Mouse (Mus musculus) hindbrain, embryonic 11.5 days (tissue): ENCODE data around the gene Spock1. TPM values are rescaled to one million over a fixed set of nuclear protein-coding genes. Genes with fewer than 3 reads are reported as not detected.
A peak's percentile ranks its signal among the peaks of the same experiment; 100 is the strongest.
"Not testable (repeated sequence)": the region's sequence is repeated elsewhere in the genome, so short reads cannot be mapped to it uniquely, and the experiment has no call there.

Experiments used
- ATAC-seq: fragments of 200-750 bp; cut with Nextera tagmentation; 2 replicates; pipeline ENCODE4 v1.8.0; 2017; ENCODE audit warnings: mild to moderate bottlenecking, moderate TSS enrichment, moderate library complexity; ENCODE audit not compliant: low FRiP score
- DNase-seq: peaks from one replicate; pipeline ENCODE4 v3.0.0-alpha.2; 2015; ENCODE audit warnings: low spot score
- H3K27ac ChIP-seq: fragments of 300-500 bp; sonication (generic); 2 replicates; pipeline ENCODE4 v1.5.1; 2014; ENCODE audit warnings: mild to moderate bottlenecking, low read depth, low read length
- H3K27me3 ChIP-seq: fragments of 300-500 bp; sonication (generic); 2 replicates; pipeline ENCODE4 v1.6.1; 2014; ENCODE audit warnings: mild to moderate bottlenecking, low read length, moderate library complexity, mixed read lengths; ENCODE audit not compliant: control insufficient read depth, insufficient read depth
- H3K36me3 ChIP-seq: fragments of 300-500 bp; sonication (generic); 2 replicates; pipeline ENCODE4 v1.6.1; 2014; ENCODE audit warnings: mild to moderate bottlenecking, low read length, moderate library complexity, mixed read lengths; ENCODE audit not compliant: control insufficient read depth, insufficient read depth
- H3K4me1 ChIP-seq: fragments of 300-500 bp; sonication (generic); replicated peaks from 2 replicates; pipeline ENCODE4 v1.6.1; 2014; ENCODE audit warnings: low read length, mixed read lengths; ENCODE audit not compliant: control insufficient read depth, insufficient read depth
- H3K4me2 ChIP-seq: fragments of 300-500 bp; sonication (generic); replicated peaks from 2 replicates; pipeline ENCODE4 v1.6.1; 2014; ENCODE audit warnings: mild to moderate bottlenecking, low read depth, low read length
- H3K4me3 ChIP-seq: fragments of 300-500 bp; sonication (generic); 2 replicates; pipeline ENCODE4 v1.5.1; 2014; ENCODE audit warnings: low read depth, low read length
- H3K9ac ChIP-seq: fragments of 300-500 bp; sonication (generic); 2 replicates; pipeline ENCODE4 v1.6.1; 2014; ENCODE audit warnings: low read depth, low read length
- H3K9me3 ChIP-seq: fragments of 300-500 bp; sonication (generic); 2 replicates; pipeline ENCODE4 v1.6.1; 2016; ENCODE audit warnings: low read length; ENCODE audit not compliant: control insufficient read depth
- WGBS: fragments of 180-500 bp; shearing (Covaris S2); extraction: QIAGEN DNeasy Blood & Tissue Kit; methylation state at CpG from one replicate; pipeline ENCODE4 v1.1.7; 2014; 5-methylcytosine and 5-hydroxymethylcytosine counted together
- polyA plus RNA-seq: library from polyadenylated mRNA; unstranded; fragments of >200 nt; fragmentation: Nextera tagmentation; extraction: Ambion mirVana; gene quantifications from 2 replicates; pipeline ENCODE4 v1.2.1, GENCODE M21; 2014

The Spock1 gene
- polyA plus RNA-seq, 1 experiment from 2014 or later = 17.0 TPM

DNA sequence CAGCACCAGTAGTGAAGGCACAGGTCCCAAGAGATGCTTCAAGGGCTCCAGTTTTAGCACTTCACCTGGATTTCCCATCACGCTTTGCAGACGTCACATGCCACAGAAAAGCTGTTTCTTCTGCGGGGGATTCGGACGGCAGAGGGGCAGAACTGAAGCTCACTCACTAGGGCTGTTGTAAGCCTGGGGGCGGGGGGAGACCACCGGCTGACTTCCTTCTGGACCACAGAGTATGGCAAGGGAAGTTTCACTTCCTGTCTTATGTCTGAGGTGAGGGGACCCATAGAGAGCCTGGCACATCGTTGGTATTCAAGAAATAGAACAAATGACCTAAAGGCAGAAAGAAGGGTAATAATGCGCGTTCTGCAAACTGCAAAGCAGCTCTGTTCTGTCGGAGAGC, 392.4 kb downstream of the Spock1 start:
- no peak overlapping the region for H3K9ac ChIP-seq
- no peaks in the 10 kb centered on the region for H3K9me3 ChIP-seq
- H3K27me3 ChIP-seq = no peaks in the 10 kb centered on the region
- DNase-seq = no peak
- ATAC-seq = no peak
- H3K4me2 ChIP-seq = no peak overlapping the region
- no peak overlapping the region for H3K4me3 ChIP-seq
- H3K36me3 ChIP-seq = no peaks in the 10 kb centered on the region
- no peaks in the 10 kb centered on the region for H3K4me1 ChIP-seq
- WGBS = 88% methylated on average over 11 of the region's 11 CpGs
- no peak overlapping the region for H3K27ac ChIP-seq

DNA sequence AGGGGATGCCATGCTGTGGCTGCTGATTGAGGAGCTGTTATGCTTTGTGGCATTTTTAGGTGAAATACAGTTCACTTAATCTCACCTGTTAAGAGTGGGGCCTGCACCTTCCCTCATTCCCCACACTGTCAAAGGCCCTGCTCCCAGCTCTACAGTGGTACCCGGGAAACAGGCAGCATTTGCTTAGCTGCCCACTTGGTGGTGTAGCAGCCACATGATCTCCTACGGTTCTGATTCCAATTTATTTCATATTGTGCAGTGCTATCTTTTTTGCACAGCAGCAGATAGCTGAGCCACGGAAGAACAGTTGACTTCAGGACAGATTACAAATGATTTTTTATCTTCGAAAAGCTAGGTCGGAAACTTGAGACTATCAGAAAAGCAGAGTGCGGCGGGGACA, 406.6 kb downstream of the Spock1 start:
- no peak for ATAC-seq
- Histone ChIP-seq H3K4me2 (no peak overlapping the region), H3K36me3 (no peaks in the 10 kb centered on the region), H3K27ac (no peak overlapping the region), H3K9ac (no peak overlapping the region), H3K4me1 (no peaks in the 10 kb centered on the region), H3K27me3 (no peaks in the 10 kb centered on the region), H3K4me3 (no peak overlapping the region), H3K9me3 (no peaks in the 10 kb centered on the region)
- DNase-seq = no peak
- 88% methylated on average over 7 of the region's 7 CpGs for WGBS

DNA sequence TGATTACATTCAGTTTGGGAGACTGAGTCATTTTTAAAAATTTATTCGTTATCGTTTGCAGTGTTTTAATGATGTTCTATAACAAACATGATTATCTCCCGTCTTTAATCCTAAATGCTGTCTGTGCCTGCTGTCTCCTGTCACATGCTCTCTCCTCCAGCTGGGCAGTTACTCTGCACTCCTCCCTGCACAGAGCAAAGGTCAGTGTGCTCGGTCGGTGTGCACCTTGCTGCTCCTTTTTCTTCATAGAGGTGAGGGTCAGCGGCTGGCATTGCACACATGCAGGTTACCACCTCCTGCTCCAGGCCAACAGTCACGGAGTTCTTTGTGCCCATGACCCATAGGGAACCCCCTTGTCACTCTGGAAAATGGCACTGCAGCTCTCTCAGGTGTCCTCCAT, 411.4 kb downstream of the Spock1 start:
- no peaks in the 10 kb centered on the region for H3K4me1 ChIP-seq
- ATAC-seq (no peak), DNase-seq (no peak)
- no peak overlapping the region for H3K4me3 ChIP-seq
- no peaks in the 10 kb centered on the region for H3K27me3 ChIP-seq
- no peak overlapping the region for H3K4me2 ChIP-seq
- H3K27ac ChIP-seq = no peak overlapping the region
- 81% methylated on average over 7 of the region's 7 CpGs for WGBS
- no peaks in the 10 kb centered on the region for H3K36me3 ChIP-seq
- H3K9me3 ChIP-seq = no peaks in the 10 kb centered on the region
- H3K9ac ChIP-seq = no peak overlapping the region

DNA sequence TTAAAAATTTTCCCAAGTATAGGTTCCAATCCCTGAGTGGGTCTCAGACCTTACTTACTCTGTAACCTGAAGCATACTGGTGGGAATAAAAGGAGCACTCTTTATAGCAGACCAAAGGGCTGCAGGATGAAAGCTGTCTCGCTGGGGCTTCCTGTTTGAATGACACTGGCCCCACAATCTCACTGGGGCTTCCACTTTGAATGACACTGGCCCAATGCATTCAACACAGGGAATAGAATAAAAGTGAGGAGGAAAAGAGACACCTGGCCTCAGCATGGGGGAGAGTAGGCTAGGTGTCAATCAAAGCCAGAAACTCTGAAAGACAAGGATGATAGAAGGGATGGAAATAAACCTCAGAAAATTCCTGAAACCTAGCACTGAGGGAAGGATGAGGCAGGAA, 413.3 kb downstream of the Spock1 start:
- Histone ChIP-seq H3K27me3 (no peaks in the 10 kb centered on the region), H3K4me1 (no peaks in the 10 kb centered on the region), H3K9me3 (no peaks in the 10 kb centered on the region), H3K4me3 (no peak overlapping the region), H3K36me3 (no peaks in the 10 kb centered on the region), H3K27ac (no peak overlapping the region), H3K9ac (no peak overlapping the region), H3K4me2 (no peak overlapping the region)
- WGBS = 32% methylated on average over 1 of the region's 1 CpGs
- DNase-seq = no peak
- ATAC-seq = no peak

DNA sequence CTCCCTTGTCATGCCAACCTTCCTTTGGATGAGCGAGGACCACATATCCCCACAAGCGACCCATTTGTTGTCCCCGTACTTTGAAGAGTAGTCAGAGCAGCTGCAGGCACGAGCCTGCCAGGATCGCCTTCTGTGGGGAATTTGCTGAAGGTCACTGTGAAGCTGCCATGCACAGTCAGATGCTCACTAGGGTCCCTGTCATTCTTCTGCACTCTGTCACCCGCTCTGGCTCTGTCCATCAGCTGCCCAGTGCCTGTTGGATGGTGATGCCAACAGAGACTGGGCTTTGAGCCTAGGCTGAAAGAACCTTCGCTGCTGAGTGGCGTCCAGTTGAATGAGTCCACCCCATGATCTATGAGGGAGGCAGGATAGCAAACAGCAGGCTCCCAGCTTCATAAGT, 419.2 kb downstream of the Spock1 start:
- Histone ChIP-seq H3K4me3 (no peak overlapping the region), H3K36me3 (no peaks in the 10 kb centered on the region), H3K4me2 (no peak overlapping the region), H3K27me3 (no peaks in the 10 kb centered on the region), H3K9ac (no peak overlapping the region), H3K4me1 (no peaks in the 10 kb centered on the region), H3K27ac (no peak overlapping the region), H3K9me3 (no peaks in the 10 kb centered on the region)
- DNase-seq = no peak
- 88% methylated on average over 8 of the region's 8 CpGs for WGBS
- no peak for ATAC-seq

DNA sequence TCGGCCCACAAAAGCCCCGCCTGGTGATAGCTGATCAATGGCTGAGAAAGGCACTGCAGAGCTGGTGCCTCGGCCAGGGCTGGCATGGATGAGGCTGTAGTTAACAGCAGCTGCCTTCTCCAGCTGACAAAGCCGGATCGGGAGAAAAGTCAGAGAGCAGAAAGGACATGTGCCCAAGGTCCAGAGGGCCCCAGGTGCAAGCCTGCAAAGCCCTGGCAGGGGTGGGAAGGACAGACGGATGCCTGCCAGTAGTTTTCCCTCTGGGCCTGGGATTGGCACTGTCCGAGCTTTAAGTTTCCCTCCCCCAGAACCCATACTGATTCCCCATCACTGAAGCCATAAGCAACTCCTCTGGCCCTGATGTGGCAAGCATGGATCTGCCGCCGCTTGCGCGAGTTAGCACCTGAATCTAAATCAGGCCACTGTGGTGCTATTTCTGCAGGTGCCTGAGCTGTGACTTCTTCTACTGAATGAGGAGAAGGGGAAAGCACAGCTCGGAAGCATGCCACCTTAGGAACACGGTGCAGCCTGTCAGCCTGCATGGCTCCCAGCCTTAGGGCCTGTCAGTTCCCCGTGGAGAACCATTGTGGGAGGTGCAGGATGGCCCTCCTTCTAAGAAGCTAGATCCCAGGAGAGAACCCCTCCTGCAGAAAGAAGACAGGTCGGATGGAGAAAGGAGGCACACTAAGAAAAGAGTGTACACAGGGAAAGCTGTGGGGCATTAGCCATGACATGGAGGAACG, 423.5 kb downstream of the Spock1 start:
- H3K9ac ChIP-seq = no peak overlapping the region
- H3K4me1 ChIP-seq = no peaks in the 10 kb centered on the region
- H3K4me2 ChIP-seq = no peak overlapping the region
- H3K9me3 ChIP-seq = no peaks in the 10 kb centered on the region
- no peaks in the 10 kb centered on the region for H3K36me3 ChIP-seq
- DNase-seq (no peak), ATAC-seq (no peak)
- H3K27ac ChIP-seq = no peak overlapping the region
- WGBS = 86% methylated on average over 16 of the region's 16 CpGs
- H3K4me3 ChIP-seq = no peak overlapping the region
- no peaks in the 10 kb centered on the region for H3K27me3 ChIP-seq

DNA sequence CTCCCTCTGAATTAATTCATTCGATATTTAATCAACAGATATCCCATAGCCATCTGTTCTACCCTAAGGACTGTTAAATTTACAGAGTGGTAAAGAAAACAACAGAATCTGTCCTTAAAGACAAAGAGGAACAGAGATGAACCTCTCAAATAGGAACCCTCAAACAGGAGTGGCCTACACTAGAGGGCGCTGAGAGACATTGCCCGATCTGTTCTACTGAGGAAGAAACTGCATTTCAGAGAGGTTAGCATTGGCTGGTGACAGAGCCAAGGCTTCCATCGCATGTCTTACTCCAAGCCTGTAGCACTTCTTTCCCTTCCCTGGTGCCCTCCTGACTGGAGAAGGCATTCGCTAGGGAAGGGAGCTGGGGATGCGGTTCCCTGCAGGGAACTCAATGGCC, 431.4 kb downstream of the Spock1 start:
- DNase-seq (peak; percentile 51), ATAC-seq (no peak)
- H3K36me3 ChIP-seq = no peaks in the 10 kb centered on the region
- H3K9me3 ChIP-seq = no peaks in the 10 kb centered on the region
- no peak overlapping the region for H3K4me3 ChIP-seq
- no peak overlapping the region for H3K27ac ChIP-seq
- no peaks in the 10 kb centered on the region for H3K4me1 ChIP-seq
- no peak overlapping the region for H3K4me2 ChIP-seq
- 34% methylated on average over 6 of the region's 6 CpGs for WGBS
- no peak overlapping the region for H3K9ac ChIP-seq
- H3K27me3 ChIP-seq = no peaks in the 10 kb centered on the region

DNA sequence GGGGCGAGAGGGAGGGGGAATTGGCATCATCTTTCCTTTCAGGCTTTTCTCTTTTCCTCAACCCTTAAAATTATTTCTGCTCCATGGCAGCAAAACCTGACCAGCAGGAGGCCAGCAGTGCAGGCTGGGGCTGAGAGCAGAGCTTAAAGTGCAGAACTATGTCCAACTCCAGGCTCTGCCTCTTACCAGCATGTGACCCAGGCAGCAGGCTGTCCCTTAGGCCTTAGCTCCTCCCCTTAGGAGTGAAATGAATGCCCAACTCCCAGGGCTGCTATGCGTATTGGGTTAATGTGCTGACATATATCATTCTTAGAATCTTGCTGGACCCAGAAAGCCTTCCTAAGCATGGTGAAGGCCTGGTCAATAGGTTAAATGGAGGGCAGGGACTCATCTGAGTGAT, 434.1 kb downstream of the Spock1 start:
- no peak overlapping the region for H3K27ac ChIP-seq
- H3K4me2 ChIP-seq = no peak overlapping the region
- no peaks in the 10 kb centered on the region for H3K9me3 ChIP-seq
- no peak overlapping the region for H3K9ac ChIP-seq
- DNase-seq = no peak
- 68% methylated on average over 2 of the region's 2 CpGs for WGBS
- H3K4me3 ChIP-seq = no peak overlapping the region
- ATAC-seq = peak; percentile 45; the same call in 1 of the 2 replicates
- H3K27me3 ChIP-seq = no peaks in the 10 kb centered on the region
- no peaks in the 10 kb centered on the region for H3K4me1 ChIP-seq
- H3K36me3 ChIP-seq = no peaks in the 10 kb centered on the region

DNA sequence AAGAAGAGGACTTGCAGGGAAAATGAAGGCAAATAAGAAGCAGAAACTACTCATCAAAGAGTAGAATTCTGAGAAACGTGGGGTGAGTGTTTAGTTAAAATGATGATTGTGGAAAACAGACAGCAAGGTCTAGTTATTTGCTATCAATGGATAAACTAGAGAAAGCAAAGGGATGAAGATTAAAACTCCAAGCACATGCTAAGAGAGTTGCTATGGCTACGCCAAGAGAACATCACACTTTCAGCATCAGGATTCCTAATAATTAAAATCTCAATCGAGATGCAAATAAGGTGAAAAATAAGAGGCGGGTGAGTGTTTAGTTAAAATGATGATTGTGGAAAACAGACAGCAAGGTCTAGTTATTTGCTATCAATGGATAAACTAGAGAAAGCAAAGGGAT, 437.2 kb downstream of the Spock1 start:
- not testable (repeated sequence) for H3K27me3 ChIP-seq, DNase-seq, H3K27ac ChIP-seq, H3K4me1 ChIP-seq, H3K36me3 ChIP-seq, ATAC-seq, H3K4me3 ChIP-seq, H3K9ac ChIP-seq, H3K4me2 ChIP-seq, H3K9me3 ChIP-seq
- 84% methylated on average over 3 of the region's 4 CpGs for WGBS
